Mouse (Mus musculus) testis, adult 2 months (tissue): Measurements from ENCODE around the gene Spire2. TPM values are rescaled to one million over a fixed set of nuclear protein-coding genes. Genes with fewer than 3 reads are reported as not detected.

Experiments
- H3K27ac ChIP-seq: fragments of 200-500 bp; 2 replicates; pipeline ENCODE4 v1.5.1; 2012; ENCODE audit warnings: low read depth, low read length; ENCODE audit not compliant: control insufficient read depth, insufficient read depth
- H3K27me3 ChIP-seq: fragments of 200-500 bp; 2 replicates; pipeline ENCODE4 v1.6.1; 2012; ENCODE audit warnings: mild to moderate bottlenecking, low read length, moderate library complexity; ENCODE audit not compliant: control insufficient read depth, insufficient read depth
- H3K36me3 ChIP-seq: fragments of 200-500 bp; 2 replicates; pipeline ENCODE4 v1.6.1; 2012; ENCODE audit warnings: mild to moderate bottlenecking, low read length; ENCODE audit not compliant: control insufficient read depth, insufficient read depth
- H3K4me1 ChIP-seq: fragments of 200-500 bp; 2 replicates; pipeline ENCODE4 v1.6.1; 2012; ENCODE audit warnings: low read length; ENCODE audit not compliant: control insufficient read depth, insufficient read depth
- H3K4me3 ChIP-seq: fragments of 200-500 bp; 2 replicates; pipeline ENCODE4 v1.5.1; 2012; ENCODE audit warnings: low read depth, mild to moderate bottlenecking, low read length, moderate library complexity, mixed read lengths; ENCODE audit not compliant: control insufficient read depth
- CTCF ChIP-seq: fragments of 200-500 bp; IDR thresholded peaks from 2 replicates; pipeline ENCODE4 v1.5.1; 2012; ENCODE audit warnings: low read depth, mild to moderate bottlenecking, inconsistent platforms, low read length, moderate library complexity; ENCODE audit not compliant: control insufficient read depth, insufficient read depth, insufficient replicate concordance
- POLR2A ChIP-seq: fragments of 200-500 bp; IDR thresholded peaks from 2 replicates; pipeline ENCODE4 v1.6.1; 2012; ENCODE audit warnings: low read depth, mild to moderate bottlenecking, inconsistent platforms, low read length, moderate library complexity; ENCODE audit not compliant: control insufficient read depth
- polyA plus RNA-seq: library from polyadenylated mRNA; depleted of rRNA; stranded (reverse); fragments of >200 nt; gene quantifications from 2 replicates; pipeline ENCODE4 v1.2.3, GENCODE M21; 2012

Gene Spire2
- polyA plus RNA-seq, 1 experiment: 26.0 TPM

DNA sequence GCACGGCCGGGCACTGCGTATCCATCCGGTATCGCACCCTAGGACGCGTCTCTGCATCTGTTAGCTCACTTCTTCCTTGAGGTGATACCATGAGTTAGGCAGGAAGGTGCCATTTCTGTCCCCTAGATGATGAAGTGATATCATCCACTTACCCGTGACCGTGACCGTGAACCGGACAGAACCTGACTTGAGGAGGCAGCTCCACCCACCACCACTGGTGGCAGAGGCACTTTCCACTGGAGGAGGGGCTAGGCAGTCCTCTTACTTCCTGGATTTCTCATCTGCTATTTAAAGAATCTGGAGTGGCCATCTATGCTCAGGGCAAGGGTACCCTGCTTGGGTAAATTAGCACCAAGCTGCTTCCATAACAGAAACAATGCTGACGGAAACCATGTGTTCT is 10.9 kb downstream of the Spire2 start:
- H3K4me3 ChIP-seq: no peak overlapping the region
- peaks cover 3% of the 10 kb centered on the region for H3K4me1 ChIP-seq
- TF ChIP-seq CTCF (no peak), POLR2A (no peak)
- H3K36me3 ChIP-seq: 0 out of 2 replicates have a peak, but pooled peaks cover 2% of the 10 kb centered on the region
- H3K27ac ChIP-seq: 0 out of 2 replicates have a peak overlapping the region, but pooled peaks have one; percentile 15
- H3K27me3 ChIP-seq: no peaks in the 10 kb centered on the region

DNA sequence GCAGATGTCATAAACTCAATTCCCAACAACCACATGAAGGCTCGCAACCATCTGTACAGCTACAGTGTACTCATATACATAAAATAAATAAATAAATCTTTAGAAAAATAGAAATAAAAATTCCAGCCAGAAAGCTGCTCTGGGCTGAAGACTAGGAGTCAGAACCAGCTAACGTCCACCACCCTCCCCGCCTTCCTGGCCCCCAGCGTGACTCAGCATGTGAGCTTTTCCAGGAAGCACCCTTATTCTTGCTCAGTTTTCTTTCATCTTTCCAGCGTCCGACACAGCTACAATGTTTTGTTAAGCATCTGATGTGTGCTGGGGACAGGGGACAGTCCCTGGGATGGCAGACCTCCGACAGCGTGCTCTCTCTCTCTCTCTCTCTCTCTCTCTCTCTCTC is 12.6 kb downstream of the Spire2 start:
- no peak for TF ChIP-seq CTCF
- no peak for TF ChIP-seq POLR2A
- Histone ChIP-seq H3K27ac (no peak overlapping the region), H3K36me3 (0 out of 2 replicates have a peak, but pooled peaks cover 2% of the 10 kb centered on the region), H3K4me1 (peaks cover 3% of the 10 kb centered on the region), H3K27me3 (no peaks in the 10 kb centered on the region), H3K4me3 (no peak overlapping the region)

DNA sequence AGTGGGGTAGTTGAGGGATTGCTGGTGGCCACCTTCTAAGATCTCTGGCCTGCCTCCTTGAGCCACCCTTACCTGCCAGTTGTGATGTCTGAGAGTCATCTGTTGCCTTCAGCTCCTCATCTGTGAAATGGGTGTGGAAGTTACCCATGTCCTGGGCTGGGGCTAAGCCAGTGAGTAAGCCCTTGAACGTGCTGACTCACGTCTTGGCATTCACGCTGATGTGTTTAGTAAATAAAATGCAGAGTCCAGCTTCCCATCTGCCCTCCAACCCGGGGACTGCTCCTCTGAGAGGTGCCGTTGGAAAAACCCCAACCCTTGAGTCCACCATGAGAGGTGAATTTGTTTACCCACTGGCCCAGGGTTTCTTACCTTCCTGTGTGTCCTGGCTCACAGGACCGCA is 13.3 kb downstream of the Spire2 start:
- Histone ChIP-seq H3K4me1 (peaks cover 3% of the 10 kb centered on the region), H3K4me3 (no peak overlapping the region), H3K27ac (no peak overlapping the region; the same call in 1 of the 2 replicates), H3K27me3 (no peaks in the 10 kb centered on the region), H3K36me3 (0 out of 2 replicates have a peak, but pooled peaks cover 2% of the 10 kb centered on the region)
- no peak for TF ChIP-seq CTCF
- TF ChIP-seq POLR2A: no peak

DNA sequence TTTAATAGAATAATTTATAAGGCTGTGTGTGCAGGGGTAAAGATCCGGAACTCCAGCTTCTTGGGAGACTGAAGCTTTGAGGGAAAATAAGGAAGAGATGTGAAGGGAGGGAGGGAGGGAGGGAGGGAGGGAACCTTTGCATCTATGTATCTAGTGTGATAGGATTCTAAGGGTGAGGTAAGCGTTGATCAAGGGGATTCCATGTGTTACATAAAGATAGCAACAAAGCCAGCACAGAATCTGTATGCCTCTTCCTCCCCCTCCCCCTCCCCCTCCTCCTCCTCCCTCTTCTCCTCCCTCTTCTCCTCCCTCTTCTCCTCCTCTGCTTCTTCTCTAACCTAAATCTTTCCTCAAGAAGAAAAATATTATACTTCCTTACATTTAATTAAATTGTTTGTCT is 14.8 kb downstream of the Spire2 start:
- H3K36me3 ChIP-seq: 0 out of 2 replicates have a peak, but pooled peaks cover 2% of the 10 kb centered on the region
- no peak for TF ChIP-seq CTCF
- TF ChIP-seq POLR2A: no peak
- H3K4me3 ChIP-seq: no peak overlapping the region
- no peaks in the 10 kb centered on the region for H3K27me3 ChIP-seq
- no peaks in the 10 kb centered on the region; the same call in 1 of the 2 replicates for H3K4me1 ChIP-seq
- no peak overlapping the region for H3K27ac ChIP-seq

DNA sequence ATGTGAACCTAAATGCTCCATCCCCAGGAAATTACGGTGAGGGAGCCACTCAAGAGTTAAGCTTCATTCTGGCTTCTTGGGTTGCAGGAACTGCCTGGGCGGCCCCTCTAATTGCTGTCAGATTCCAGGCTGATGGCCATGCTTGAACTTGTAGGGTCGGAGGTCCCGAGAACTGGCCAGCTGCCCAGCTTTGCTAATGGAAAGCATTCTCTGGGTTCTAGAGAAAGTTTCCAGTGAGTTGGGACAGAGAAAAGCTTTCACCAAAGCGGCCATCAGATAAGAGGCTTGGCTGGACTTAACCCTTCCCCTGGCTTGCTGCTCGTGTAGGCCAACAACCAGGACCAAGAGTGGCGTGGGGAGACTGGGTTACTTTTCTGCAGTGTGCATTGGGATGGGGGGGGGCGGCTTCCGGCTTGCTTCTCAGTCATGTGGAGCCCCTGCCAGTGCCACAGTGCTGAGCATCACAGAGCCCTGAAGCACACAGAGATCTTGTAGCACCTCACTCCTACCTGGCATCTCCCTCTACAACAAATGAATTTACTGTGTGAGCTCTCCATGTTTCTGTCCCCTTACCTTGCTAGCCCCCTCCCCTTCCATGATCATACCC is 15.8 kb downstream of the Spire2 start:
- Histone ChIP-seq H3K27ac (peak overlapping the region; percentile 59), H3K4me1 (no peaks in the 10 kb centered on the region; the same call in 1 of the 2 replicates)

DNA sequence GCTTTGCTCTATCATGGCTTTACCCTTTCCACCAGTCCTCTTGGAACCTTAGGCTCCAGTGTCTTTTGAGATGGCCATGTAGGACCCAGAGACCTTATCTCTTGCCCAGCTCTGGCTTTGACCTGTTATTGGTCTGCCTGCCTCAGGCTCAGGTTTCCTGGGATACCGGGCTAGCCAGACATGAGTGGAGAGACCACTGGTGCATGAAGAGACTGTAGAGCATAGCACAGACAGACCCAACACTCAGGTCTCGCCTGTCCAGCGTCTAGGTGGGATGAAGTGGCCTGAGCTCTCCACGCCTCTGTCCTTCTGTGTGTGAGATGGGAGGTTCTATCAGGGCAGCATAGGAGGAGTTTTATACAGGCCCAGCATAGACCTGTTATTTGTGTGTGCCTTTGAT is 16.6 kb downstream of the Spire2 start:
- H3K27me3 ChIP-seq: no peaks in the 10 kb centered on the region
- peaks cover 3% of the 10 kb centered on the region for H3K4me1 ChIP-seq
- H3K4me3 ChIP-seq: no peak overlapping the region
- no peak for TF ChIP-seq POLR2A
- no peak for TF ChIP-seq CTCF
- peak overlapping the region; percentile 23; the same call in 1 of the 2 replicates for H3K27ac ChIP-seq
- 0 out of 2 replicates have a peak, but pooled peaks cover 2% of the 10 kb centered on the region for H3K36me3 ChIP-seq

More for the DNA sequence above, 15.8 kb downstream of the Spire2 start:
- Histone ChIP-seq H3K36me3 (0 out of 2 replicates have a peak, but pooled peaks cover 2% of the 10 kb centered on the region), H3K27me3 (no peaks in the 10 kb centered on the region), H3K4me3 (no peak overlapping the region)
- TF ChIP-seq POLR2A: no peak

DNA sequence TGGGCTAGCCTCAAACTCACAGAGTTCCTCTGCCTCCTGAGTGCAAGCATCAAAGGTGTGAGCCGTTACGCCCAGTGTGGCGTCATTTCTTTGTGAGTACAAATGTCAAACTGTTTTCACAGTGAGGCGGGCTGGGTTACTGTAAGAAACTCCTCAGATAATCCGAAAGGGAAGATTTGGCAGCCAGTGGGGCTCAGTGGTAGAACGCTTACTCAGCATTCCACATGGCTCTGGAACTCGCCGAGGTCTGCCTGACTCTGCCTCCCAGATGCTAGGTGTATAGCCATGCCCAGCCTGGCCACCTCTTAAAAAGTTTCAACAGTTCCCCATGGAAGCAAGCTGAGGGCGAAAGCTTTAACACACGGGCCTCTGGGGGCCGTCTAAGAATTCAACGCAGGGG is 19.6 kb downstream of the Spire2 start:
- Histone ChIP-seq H3K36me3 (0 out of 2 replicates have a peak, but pooled peaks cover 2% of the 10 kb centered on the region), H3K27me3 (no peaks in the 10 kb centered on the region), H3K4me3 (no peak overlapping the region), H3K27ac (no peak overlapping the region), H3K4me1 (peaks cover 3% of the 10 kb centered on the region)
- TF ChIP-seq POLR2A (no peak), CTCF (no peak)
